Mouse (Mus musculus): ENCODE measurements around the gene Map3k4. TPM values are rescaled to one million over a fixed set of nuclear protein-coding genes. Genes with fewer than 3 reads are reported as not detected.

Gene Map3k4
- 22.5 and 24.2 TPM in 2 replicates for total RNA-seq (2021)
- long read RNA-seq, experiment 1, full-length matches to known transcripts, result 9 of 16 reads
- long read RNA-seq, experiment 1, partial matches to known transcripts, result 3 of 16 reads
- long read RNA-seq, experiment 1, other reads (novel, unspliced or antisense), result 4 of 16 reads
- long read RNA-seq, experiment 2, full-length matches to known transcripts, result 9 of 12 reads
- long read RNA-seq, experiment 2, partial matches to known transcripts, result 3 of 12 reads
- long read RNA-seq, experiment 2, other reads (novel, unspliced or antisense), result 0 of 12 reads

- DNase-seq, result peak; percentile 97
Measured at GRCm38 (mm10) chr17:12318663-12319201, at the start of gene Map3k4. Gene Map3k4, minus strand, starts transcription at chr17:12318796.

GRCm38 (mm10) chr17:12367373-12367930 lies 48.9 kb upstream of the Map3k4 start:
- peak; percentile 76 for DNase-seq

GRCm38 (mm10) chr17:12364426-12364735 lies 45.8 kb upstream of the Map3k4 start:
- no peak for DNase-seq

- no peak for DNase-seq
Measured at GRCm38 (mm10) chr17:12363601-12364425, 45.2 kb upstream of the Map3k4 start.

- no peak for DNase-seq
Measured at GRCm38 (mm10) chr17:12359876-12360275, 41.3 kb upstream of the Map3k4 start.

- DNase-seq, result no peak
Measured at GRCm38 (mm10) chr17:12352781-12353180, 34.2 kb upstream of the Map3k4 start.

GRCm38 (mm10) chr17:12351564-12351963 lies 33.0 kb upstream of the Map3k4 start:
- no peak for DNase-seq

- DNase-seq, result no peak
Measured at GRCm38 (mm10) chr17:12347462-12347861, 28.9 kb upstream of the Map3k4 start.

GRCm38 (mm10) chr17:12343702-12344376 lies 25.2 kb upstream of the Map3k4 start:
- no peak for DNase-seq

GRCm38 (mm10) chr17:12337156-12337555 lies 18.6 kb upstream of the Map3k4 start:
- no peak for DNase-seq

GRCm38 (mm10) chr17:12336073-12336868 lies 17.7 kb upstream of the Map3k4 start:
- DNase-seq, result no peak

GRCm38 (mm10) chr17:12335115-12335514 lies 16.5 kb upstream of the Map3k4 start:
- DNase-seq, result no peak

GRCm38 (mm10) chr17:12327847-12328518 lies 9.4 kb upstream of the Map3k4 start:
- peak; percentile 83 for DNase-seq

GRCm38 (mm10) chr17:12319786-12320185 lies 1.2 kb upstream of the Map3k4 start:
- DNase-seq, result no peak

- no peak for DNase-seq
Measured at GRCm38 (mm10) chr17:12317954-12318651, 493 bp downstream of the Map3k4 start.

GRCm38 (mm10) chr17:12317607-12317953 lies 1.0 kb downstream of the Map3k4 start:
- DNase-seq, result no peak

GRCm38 (mm10) chr17:12316251-12316650 lies 2.3 kb downstream of the Map3k4 start:
- no peak for DNase-seq

- no peak for DNase-seq
Measured at GRCm38 (mm10) chr17:12312248-12312647, 6.3 kb downstream of the Map3k4 start.

GRCm38 (mm10) chr17:12309493-12309892 lies 9.1 kb downstream of the Map3k4 start:
- no peak for DNase-seq

GRCm38 (mm10) chr17:12309059-12309458 lies 9.5 kb downstream of the Map3k4 start:
- no peak for DNase-seq

Measured in adrenal gland, postnatal 14 days (tissue).